Mouse (Mus musculus): ENCODE measurements around the gene Musk. TPM values are rescaled to one million over a fixed set of nuclear protein-coding genes. Genes with fewer than 3 reads are reported as not detected.
"Not testable (repeated sequence)": the region's sequence is repeated elsewhere in the genome, so short reads cannot be mapped to it uniquely, and the experiment has no call there.

The Musk gene
- 0.49 and 0.61 TPM in 2 replicates for total RNA-seq (2014; rRNA removed)
- polyA plus RNA-seq (2015; fragmentation: Nextera tagmentation; extraction: Ambion mirVana): 0.29 and 0.41 TPM in 2 replicates

- H3K27ac ChIP-seq (ENCODE audit: low read depth, low read length): no peak within 1 kb of the TSS
- WGBS: 48% methylated on average over 11 of the region's 11 CpGs
- no peak within 1 kb of the TSS for H3K9ac ChIP-seq (replicated peaks; ENCODE audit: low read length, poor library complexity, severe bottlenecking)
- H3K4me3 ChIP-seq (ENCODE audit: low read depth, low read length): no peak within 1 kb of the TSS
- ATAC-seq (ENCODE audit: low FRiP score) (no peak), DNase-seq (ENCODE audit: low spot score) (no peak)
- no peak for TF ChIP-seq CTCF (IDR thresholded peaks at IDR 0.05)
- no peaks in the 10 kb centered on the region for H3K9me3 ChIP-seq (ENCODE audit: low read length)
- H3K36me3 ChIP-seq (ENCODE audit: insufficient read depth, low read length): no peaks in the 10 kb centered on the region
- no peaks in the 10 kb centered on the region for H3K4me1 ChIP-seq (ENCODE audit: insufficient read depth, low read length)
- H3K4me2 ChIP-seq (ENCODE audit: low read depth, low read length, poor library complexity, severe bottlenecking): no peak within 1 kb of the TSS
- no peaks in the 10 kb centered on the region for H3K27me3 ChIP-seq (ENCODE audit: insufficient read depth, low read length)
Observed at GRCm38 (mm10) chr4:58285687-58286086, at the start of gene Musk. Gene Musk (plus strand): TSS chr4:58285960.

GRCm38 (mm10) chr4:58240416-58240815 is 45.3 kb upstream of the Musk start:
- Histone ChIP-seq H3K9me3 (ENCODE audit: low read length) (no peaks in the 10 kb centered on the region), H3K4me3 (ENCODE audit: low read depth, low read length) (no peak overlapping the region), H3K27ac (ENCODE audit: low read depth, low read length) (no peak overlapping the region), H3K4me1 (ENCODE audit: insufficient read depth, low read length) (no peaks in the 10 kb centered on the region), H3K36me3 (ENCODE audit: insufficient read depth, low read length) (no peaks in the 10 kb centered on the region), H3K27me3 (ENCODE audit: insufficient read depth, low read length) (no peaks in the 10 kb centered on the region), H3K9ac (replicated peaks; ENCODE audit: low read length, poor library complexity, severe bottlenecking) (no peak overlapping the region), H3K4me2 (ENCODE audit: low read depth, low read length, poor library complexity, severe bottlenecking) (no peak overlapping the region)
- no peak for TF ChIP-seq CTCF (IDR thresholded peaks at IDR 0.05)
- WGBS: 87% methylated on average over 7 of the region's 7 CpGs
- no peak for DNase-seq (ENCODE audit: low spot score)
- no peak for ATAC-seq (ENCODE audit: low FRiP score)

GRCm38 (mm10) chr4:58245544-58245943 is 40.2 kb upstream of the Musk start:
- Histone ChIP-seq H3K4me2 (ENCODE audit: low read depth, low read length, poor library complexity, severe bottlenecking) (no peak overlapping the region), H3K27me3 (ENCODE audit: insufficient read depth, low read length) (no peaks in the 10 kb centered on the region), H3K36me3 (ENCODE audit: insufficient read depth, low read length) (no peaks in the 10 kb centered on the region), H3K9me3 (ENCODE audit: low read length) (no peaks in the 10 kb centered on the region), H3K9ac (replicated peaks; ENCODE audit: low read length, poor library complexity, severe bottlenecking) (no peak overlapping the region), H3K4me3 (ENCODE audit: low read depth, low read length) (no peak overlapping the region), H3K27ac (ENCODE audit: low read depth, low read length) (no peak overlapping the region), H3K4me1 (ENCODE audit: insufficient read depth, low read length) (no peaks in the 10 kb centered on the region)
- ATAC-seq (ENCODE audit: low FRiP score): no peak
- TF ChIP-seq CTCF (IDR thresholded peaks at IDR 0.05): no peak
- no peak for DNase-seq (ENCODE audit: low spot score)
- 100% methylated on average over 1 of the region's 1 CpGs for WGBS

- H3K9me3 ChIP-seq (ENCODE audit: low read length): no peaks in the 10 kb centered on the region
- 91% methylated on average over 3 of the region's 3 CpGs for WGBS
- no peak overlapping the region for H3K4me3 ChIP-seq (ENCODE audit: low read depth, low read length)
- ATAC-seq (ENCODE audit: low FRiP score): no peak
- H3K9ac ChIP-seq (replicated peaks; ENCODE audit: low read length, poor library complexity, severe bottlenecking): no peak overlapping the region
- H3K27me3 ChIP-seq (ENCODE audit: insufficient read depth, low read length): no peaks in the 10 kb centered on the region
- no peaks in the 10 kb centered on the region for H3K36me3 ChIP-seq (ENCODE audit: insufficient read depth, low read length)
- no peak overlapping the region for H3K27ac ChIP-seq (ENCODE audit: low read depth, low read length)
- DNase-seq (ENCODE audit: low spot score): no peak
- TF ChIP-seq CTCF (IDR thresholded peaks at IDR 0.05): peak; percentile 27
- H3K4me1 ChIP-seq (ENCODE audit: insufficient read depth, low read length): no peaks in the 10 kb centered on the region
- no peak overlapping the region for H3K4me2 ChIP-seq (ENCODE audit: low read depth, low read length, poor library complexity, severe bottlenecking)
Observed at GRCm38 (mm10) chr4:58252381-58252780, 33.4 kb upstream of the Musk start.

GRCm38 (mm10) chr4:58253410-58253809 is 32.4 kb upstream of the Musk start:
- 41% methylated on average over 5 of the region's 5 CpGs for WGBS
- no peak for ATAC-seq (ENCODE audit: low FRiP score)
- H3K4me1 ChIP-seq (ENCODE audit: insufficient read depth, low read length): no peaks in the 10 kb centered on the region
- no peak overlapping the region for H3K4me3 ChIP-seq (ENCODE audit: low read depth, low read length)
- H3K9me3 ChIP-seq (ENCODE audit: low read length): no peaks in the 10 kb centered on the region
- no peak overlapping the region for H3K9ac ChIP-seq (replicated peaks; ENCODE audit: low read length, poor library complexity, severe bottlenecking)
- H3K36me3 ChIP-seq (ENCODE audit: insufficient read depth, low read length): no peaks in the 10 kb centered on the region
- peak; percentile 89 for DNase-seq (ENCODE audit: low spot score)
- H3K27me3 ChIP-seq (ENCODE audit: insufficient read depth, low read length): no peaks in the 10 kb centered on the region
- H3K27ac ChIP-seq (ENCODE audit: low read depth, low read length): no peak overlapping the region
- H3K4me2 ChIP-seq (ENCODE audit: low read depth, low read length, poor library complexity, severe bottlenecking): peak overlapping the region; percentile 22; the same call in 1 of the 2 replicates
- TF ChIP-seq CTCF (IDR thresholded peaks at IDR 0.05): peak; percentile 86

- H3K27me3 ChIP-seq (ENCODE audit: insufficient read depth, low read length); H3K9me3 ChIP-seq (ENCODE audit: low read length): not testable (repeated sequence)
Observed at GRCm38 (mm10) chr4:58260767-58261166, 25.0 kb upstream of the Musk start.

More at GRCm38 (mm10) chr4:58260767-58261166, 25.0 kb upstream of the Musk start:
- whole genome bisulfite sequencing: 97% methylated on average over 21 of the region's 21 CpGs
- H3K9ac ChIP-seq (replicated peaks; ENCODE audit: low read length, poor library complexity, severe bottlenecking); H3K4me3 ChIP-seq (ENCODE audit: low read depth, low read length); H3K4me1 ChIP-seq (ENCODE audit: insufficient read depth, low read length); DNase-seq (ENCODE audit: low spot score); H3K27ac ChIP-seq (ENCODE audit: low read depth, low read length); ATAC-seq (ENCODE audit: low FRiP score); H3K4me2 ChIP-seq (ENCODE audit: low read depth, low read length, poor library complexity, severe bottlenecking); H3K36me3 ChIP-seq (ENCODE audit: insufficient read depth, low read length): not testable (repeated sequence)
